Mouse (Mus musculus) embryonic facial prominence, embryonic 12.5 days (tissue): ENCODE measurements around the gene Hsh2d. TPM values are rescaled to one million over a fixed set of nuclear protein-coding genes. Genes with fewer than 3 reads are reported as not detected.

Source experiments
- ATAC-seq: fragments of 200-750 bp; cut with Nextera tagmentation; 2 replicates; pipeline ENCODE4 v1.8.0; 2017; ENCODE audit not compliant: insufficient number of reproducible peaks, insufficient read depth, low FRiP score, low TSS enrichment
- H3K27ac ChIP-seq: fragments of 300-500 bp; sonication (generic); 2 replicates; pipeline ENCODE4 v1.5.1; 2016; ENCODE audit warnings: mild to moderate bottlenecking
- H3K27me3 ChIP-seq: fragments of 300-500 bp; sonication (generic); 2 replicates; pipeline ENCODE4 v1.6.1; 2016; ENCODE audit warnings: mild to moderate bottlenecking, moderate library complexity
- H3K36me3 ChIP-seq: fragments of 300-500 bp; sonication (generic); 2 replicates; pipeline ENCODE4 v1.6.1; 2016; ENCODE audit warnings: mild to moderate bottlenecking
- H3K4me1 ChIP-seq: fragments of 300-500 bp; sonication (generic); 2 replicates; pipeline ENCODE4 v1.6.1; 2016
- H3K4me2 ChIP-seq: fragments of 300-500 bp; sonication (generic); replicated peaks from 2 replicates; pipeline ENCODE4 v1.6.1; 2016; ENCODE audit warnings: mild to moderate bottlenecking, moderate library complexity
- H3K4me3 ChIP-seq: fragments of 300-500 bp; sonication (generic); 2 replicates; pipeline ENCODE4 v1.5.1; 2016; ENCODE audit warnings: mild to moderate bottlenecking
- H3K9ac ChIP-seq: fragments of 300-500 bp; sonication (generic); 2 replicates; pipeline ENCODE4 v1.6.1; 2016; ENCODE audit warnings: mild to moderate bottlenecking, moderate library complexity
- H3K9me3 ChIP-seq: fragments of 300-500 bp; sonication (generic); 2 replicates; pipeline ENCODE4 v1.6.1; 2016; ENCODE audit warnings: mild to moderate bottlenecking, moderate library complexity
- WGBS: fragments of 180-500 bp; shearing (Covaris S2); methylation state at CpG from one replicate; pipeline ENCODE4 v1.1.7; 2016; 5-methylcytosine and 5-hydroxymethylcytosine counted together
- polyA plus RNA-seq: library from polyadenylated mRNA; unstranded; fragments of >200 nt; fragmentation: Nextera tagmentation; extraction: Ambion mirVana; gene quantifications from 2 replicates; pipeline ENCODE4 v1.2.1, GENCODE M21; 2016

The Hsh2d gene
- polyA plus RNA-seq, 1 experiment from 2014 or later: not detected

- Histone ChIP-seq H3K4me1 (no peaks in the 10 kb centered on the region), H3K36me3 (no peaks in the 10 kb centered on the region), H3K27me3 (no peaks in the 10 kb centered on the region), H3K9ac (no peak overlapping the region), H3K4me2 (no peak overlapping the region), H3K9me3 (peaks cover 12% of the 10 kb centered on the region), H3K27ac (no peak overlapping the region), H3K4me3 (no peak overlapping the region)
- 63% methylated on average over 8 of the region's 8 CpGs for WGBS
- ATAC-seq: no peak
Observed at GRCm38 (mm10) chr8:72197997-72198396, 8.6 kb downstream of the Hsh2d start.

- Histone ChIP-seq H3K27ac (no peak overlapping the region), H3K4me3 (no peak overlapping the region), H3K4me1 (no peaks in the 10 kb centered on the region), H3K27me3 (no peaks in the 10 kb centered on the region), H3K9ac (no peak overlapping the region), H3K36me3 (no peaks in the 10 kb centered on the region), H3K4me2 (no peak overlapping the region), H3K9me3 (peaks cover 6% of the 10 kb centered on the region)
- no peak for ATAC-seq
- WGBS: 69% methylated on average over 1 of the region's 1 CpGs
Observed at GRCm38 (mm10) chr8:72208582-72208981, 19.1 kb downstream of the Hsh2d start.

GRCm38 (mm10) chr8:72210222-72210621, 20.8 kb downstream of the Hsh2d start:
- Histone ChIP-seq H3K4me1 (no peaks in the 10 kb centered on the region), H3K27ac (no peak overlapping the region), H3K9me3 (no peaks in the 10 kb centered on the region), H3K4me3 (no peak overlapping the region), H3K9ac (no peak overlapping the region), H3K27me3 (0 out of 2 replicates have a peak, but pooled peaks cover 3% of the 10 kb centered on the region), H3K36me3 (no peaks in the 10 kb centered on the region), H3K4me2 (no peak overlapping the region)
- ATAC-seq: no peak
- WGBS: 73% methylated on average over 4 of the region's 4 CpGs

- Histone ChIP-seq H3K4me3 (no peak overlapping the region), H3K9ac (no peak overlapping the region), H3K36me3 (no peaks in the 10 kb centered on the region), H3K9me3 (no peaks in the 10 kb centered on the region), H3K4me2 (no peak overlapping the region), H3K27me3 (0 out of 2 replicates have a peak, but pooled peaks cover 3% of the 10 kb centered on the region), H3K4me1 (no peaks in the 10 kb centered on the region), H3K27ac (no peak overlapping the region)
- ATAC-seq: no peak
- WGBS: 74% methylated on average over 2 of the region's 2 CpGs
Observed at GRCm38 (mm10) chr8:72210710-72211109, 21.3 kb downstream of the Hsh2d start.

- Histone ChIP-seq H3K27me3 (0 out of 2 replicates have a peak, but pooled peaks cover 10% of the 10 kb centered on the region), H3K27ac (no peak overlapping the region), H3K4me3 (no peak overlapping the region), H3K36me3 (no peaks in the 10 kb centered on the region), H3K4me2 (no peak overlapping the region), H3K4me1 (no peaks in the 10 kb centered on the region), H3K9me3 (no peaks in the 10 kb centered on the region), H3K9ac (no peak overlapping the region)
- ATAC-seq: no peak
- 94% methylated on average over 1 of the region's 1 CpGs for WGBS
Observed at GRCm38 (mm10) chr8:72211846-72212245, 22.4 kb downstream of the Hsh2d start.

GRCm38 (mm10) chr8:72212751-72213150, 23.3 kb downstream of the Hsh2d start, which contains the start of gene Cib3:
Gene Cib3, minus strand, starts transcription at chr8:72212837.
- Histone ChIP-seq H3K9me3 (no peaks in the 10 kb centered on the region), H3K9ac (no peak within 1 kb of the TSS), H3K27me3 (0 out of 2 replicates have a peak, but pooled peaks cover 10% of the 10 kb centered on the region), H3K4me3 (no peak within 1 kb of the TSS), H3K4me1 (no peaks in the 10 kb centered on the region), H3K27ac (no peak within 1 kb of the TSS), H3K36me3 (no peaks in the 10 kb centered on the region), H3K4me2 (no peak within 1 kb of the TSS)
- 50% methylated on average over 4 of the region's 4 CpGs for WGBS
- ATAC-seq: no peak

- WGBS: 72% methylated on average over 4 of the region's 4 CpGs
- H3K4me3 ChIP-seq: no peak within 1 kb of the TSS
- no peaks in the 10 kb centered on the region for H3K4me1 ChIP-seq
- H3K36me3 ChIP-seq: no peaks in the 10 kb centered on the region
- 0 out of 2 replicates have a peak, but pooled peaks cover 10% of the 10 kb centered on the region for H3K27me3 ChIP-seq
- H3K9ac ChIP-seq: no peak within 1 kb of the TSS
- H3K27ac ChIP-seq: no peak within 1 kb of the TSS
- no peaks in the 10 kb centered on the region for H3K9me3 ChIP-seq
- H3K4me2 ChIP-seq: no peak within 1 kb of the TSS
- ATAC-seq: no peak
Observed at GRCm38 (mm10) chr8:72213536-72213935, 24.1 kb downstream of the Hsh2d start, which contains the start of gene Gm11034. Gene Gm11034, minus strand, starts transcription at chr8:72213636.

GRCm38 (mm10) chr8:72215060-72215459, 25.6 kb downstream of the Hsh2d start:
- no peak for ATAC-seq
- Histone ChIP-seq H3K36me3 (no peaks in the 10 kb centered on the region), H3K9me3 (no peaks in the 10 kb centered on the region), H3K27me3 (0 out of 2 replicates have a peak, but pooled peaks cover 10% of the 10 kb centered on the region), H3K4me3 (no peak overlapping the region), H3K9ac (no peak overlapping the region), H3K4me1 (no peaks in the 10 kb centered on the region; the same call in 1 of the 2 replicates), H3K4me2 (no peak overlapping the region), H3K27ac (no peak overlapping the region)
- WGBS: 29% methylated on average over 2 of the region's 2 CpGs

GRCm38 (mm10) chr8:72215871-72216270, 26.4 kb downstream of the Hsh2d start:
- Histone ChIP-seq H3K4me3 (no peak overlapping the region), H3K36me3 (peaks cover 2% of the 10 kb centered on the region; the same call in 1 of the 2 replicates), H3K4me1 (peaks cover 8% of the 10 kb centered on the region), H3K27ac (no peak overlapping the region), H3K4me2 (no peak overlapping the region), H3K9ac (no peak overlapping the region), H3K27me3 (0 out of 2 replicates have a peak, but pooled peaks cover 10% of the 10 kb centered on the region), H3K9me3 (no peaks in the 10 kb centered on the region)
- 44% methylated on average over 1 of the region's 1 CpGs for WGBS
- no peak for ATAC-seq

- Histone ChIP-seq H3K36me3 (peaks cover 33% of the 10 kb centered on the region), H3K9me3 (no peaks in the 10 kb centered on the region), H3K9ac (no peak overlapping the region), H3K4me2 (peak overlapping the region; percentile 88), H3K4me1 (peaks cover 15% of the 10 kb centered on the region), H3K27ac (no peak overlapping the region), H3K4me3 (peak overlapping the region; percentile 89), H3K27me3 (0 out of 2 replicates have a peak, but pooled peaks cover 10% of the 10 kb centered on the region)
- no peak for ATAC-seq
- WGBS: 77% methylated on average over 9 of the region's 10 CpGs
Observed at GRCm38 (mm10) chr8:72218781-72219540, 29.5 kb downstream of the Hsh2d start.

GRCm38 (mm10) chr8:72219541-72220363, 30.3 kb downstream of the Hsh2d start, which contains the start of gene Fam32a:
Gene Fam32a, plus strand, starts transcription at chr8:72219730.
- Histone ChIP-seq H3K4me3 (peak within 1 kb of the TSS; percentile 89), H3K27ac (peak within 1 kb of the TSS; percentile 86), H3K9ac (peak within 1 kb of the TSS; percentile 80), H3K4me2 (peak within 1 kb of the TSS; percentile 88), H3K4me1 (peaks cover 15% of the 10 kb centered on the region), H3K9me3 (no peaks in the 10 kb centered on the region), H3K36me3 (peaks cover 37% of the 10 kb centered on the region), H3K27me3 (0 out of 2 replicates have a peak, but pooled peaks cover 10% of the 10 kb centered on the region)
- WGBS: 10% methylated on average over 39 of the region's 39 CpGs
- peak; percentile 93 for ATAC-seq
